Mouse (Mus musculus) bone marrow macrophage, adult 2 months (primary cell): ENCODE measurements around the gene Dhx40. TPM values are rescaled to one million over a fixed set of nuclear protein-coding genes. Genes with fewer than 3 reads are reported as not detected.
A peak's percentile ranks its signal among the peaks of the same experiment; 100 is the strongest.

Experiments
- H3K27ac ChIP-seq: 2 replicates; pipeline ENCODE4 v1.5.1; 2012; ENCODE audit warnings: low read depth, low read length; ENCODE audit not compliant: insufficient read depth
- H3K4me1 ChIP-seq: 2 replicates; pipeline ENCODE4 v1.6.1; 2012; ENCODE audit warnings: low read length; ENCODE audit not compliant: control insufficient read depth, insufficient read depth
- H3K4me3 ChIP-seq: 2 replicates; pipeline ENCODE4 v1.5.1; 2012; ENCODE audit warnings: mild to moderate bottlenecking, low read length, moderate library complexity; ENCODE audit not compliant: insufficient read depth
- CTCF ChIP-seq: IDR thresholded peaks from 2 replicates; pipeline ENCODE4 v1.5.1; 2012; ENCODE audit warnings: low read depth, mild to moderate bottlenecking, low read length, moderate library complexity
- POLR2A ChIP-seq: IDR thresholded peaks from 2 replicates; pipeline ENCODE4 v1.6.1; 2012; ENCODE audit warnings: mild to moderate bottlenecking, low read depth, low read length, borderline replicate concordance
- polyA plus RNA-seq: library from polyadenylated mRNA; stranded (reverse); fragments of >200 nt; gene quantifications from 2 replicates; pipeline ENCODE4 v1.2.4, GENCODE M21; 2012; ENCODE audit not compliant: missing spikeins, insufficient read depth, insufficient read length

The Dhx40 gene
- polyA plus RNA-seq, result 23.5 and 26.5 TPM in 2 replicates

DNA sequence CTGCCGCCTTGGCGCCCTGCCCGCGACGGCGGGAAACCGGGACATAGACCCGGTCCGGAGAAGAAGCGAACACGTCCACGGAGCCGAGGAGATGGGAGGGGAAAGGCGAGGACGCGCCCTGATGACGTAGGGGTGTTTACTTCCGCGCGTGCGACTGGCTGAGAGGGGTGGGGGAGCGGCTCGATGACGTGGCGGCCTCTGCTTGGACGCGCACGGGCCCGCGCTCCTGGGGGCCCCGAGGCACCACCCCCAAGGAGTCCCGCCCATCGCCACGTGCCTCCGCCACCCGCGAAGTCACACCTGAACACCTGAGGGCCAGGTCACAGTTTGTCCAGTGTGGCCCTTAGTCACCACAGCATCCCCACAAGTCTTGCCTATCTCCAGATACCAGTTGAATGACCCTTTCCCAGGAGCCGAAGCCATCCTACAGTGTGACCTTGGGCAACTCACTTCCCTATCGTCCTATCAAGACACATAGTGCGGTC, at the start of gene Dhx40:
TSS of gene Dhx40 (minus strand) at position 242 of the 485 bp plus-strand sequence.
- H3K27ac ChIP-seq, result peak within 1 kb of the TSS; percentile 11; the same call in 1 of the 2 replicates
- peak within 1 kb of the TSS; percentile 85 for H3K4me3 ChIP-seq
- TF ChIP-seq CTCF, result no peak
- no peak for TF ChIP-seq POLR2A
- peaks cover 3% of the 10 kb centered on the region; the same call in 1 of the 2 replicates for H3K4me1 ChIP-seq

DNA sequence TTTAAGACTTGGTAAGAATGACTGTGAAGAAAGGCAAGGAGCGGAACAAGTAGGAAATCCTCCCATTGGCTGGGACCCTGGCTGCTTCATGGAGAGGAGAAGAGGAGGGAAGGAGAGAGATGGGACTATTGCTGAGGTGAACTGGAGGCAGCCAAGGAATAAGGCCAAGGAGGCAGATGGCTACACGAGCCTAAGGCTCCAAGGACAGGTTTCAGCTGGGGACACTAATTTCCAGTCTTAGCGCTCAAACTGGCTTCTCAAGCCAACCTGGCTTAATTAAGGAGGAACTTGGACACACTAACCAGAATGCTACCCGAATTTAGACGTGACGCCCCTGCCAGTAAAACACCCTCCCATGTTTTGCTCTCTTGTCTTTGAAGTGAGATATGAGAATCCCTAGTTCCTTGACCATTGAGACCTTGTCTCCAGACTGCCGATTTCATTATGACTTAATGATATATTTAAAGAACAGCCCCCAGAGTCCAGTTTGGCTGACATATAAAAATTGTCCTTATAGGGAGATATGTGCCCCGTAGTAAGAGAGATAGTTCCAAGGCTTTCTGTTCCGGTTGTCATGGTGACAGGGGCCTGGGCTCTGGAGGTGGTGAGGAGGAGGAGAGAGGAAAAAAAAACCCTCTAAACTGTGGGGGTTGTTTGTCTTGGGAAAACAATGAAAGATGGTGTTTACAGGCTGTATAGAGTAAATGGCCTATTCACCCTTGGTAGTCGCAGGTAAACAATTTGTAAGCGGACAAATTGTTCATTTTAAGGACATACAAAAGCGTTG, 48.3 kb upstream of the Dhx40 start:
- H3K4me3 ChIP-seq, result no peak overlapping the region
- TF ChIP-seq POLR2A, result no peak
- TF ChIP-seq CTCF, result no peak
- peaks cover 11% of the 10 kb centered on the region for H3K4me1 ChIP-seq
- no peak overlapping the region for H3K27ac ChIP-seq

DNA sequence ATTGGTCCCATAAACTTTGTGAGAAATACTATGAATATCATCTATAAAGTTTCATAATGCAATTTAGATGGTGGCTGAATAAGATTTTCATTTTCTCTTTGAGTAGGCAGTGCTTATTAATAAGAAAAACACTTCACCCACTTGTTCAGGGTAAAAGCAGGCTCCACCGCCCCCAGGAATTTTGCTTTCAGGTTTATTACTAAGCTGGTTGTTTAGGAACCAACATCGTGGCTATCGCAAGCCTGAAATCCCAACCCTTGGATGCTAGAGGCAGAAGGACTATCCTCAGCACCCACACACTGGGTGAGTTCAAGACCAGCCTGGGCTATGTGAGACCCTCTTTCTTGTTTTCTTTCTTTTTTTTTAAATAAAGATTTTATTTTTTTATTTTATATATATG, 45.5 kb upstream of the Dhx40 start:
- TF ChIP-seq POLR2A, result no peak
- TF ChIP-seq CTCF, result no peak
- Histone ChIP-seq H3K4me3 (no peak overlapping the region), H3K27ac (no peak overlapping the region), H3K4me1 (peaks cover 13% of the 10 kb centered on the region)

- H3K4me3 ChIP-seq, result no peak overlapping the region
- TF ChIP-seq POLR2A (no peak), CTCF (no peak)
- peaks cover 13% of the 10 kb centered on the region for H3K4me1 ChIP-seq
- H3K27ac ChIP-seq, result no peak overlapping the region
Measured at GRCm38 (mm10) chr11:86852534-86853054, 45.0 kb upstream of the Dhx40 start.

DNA sequence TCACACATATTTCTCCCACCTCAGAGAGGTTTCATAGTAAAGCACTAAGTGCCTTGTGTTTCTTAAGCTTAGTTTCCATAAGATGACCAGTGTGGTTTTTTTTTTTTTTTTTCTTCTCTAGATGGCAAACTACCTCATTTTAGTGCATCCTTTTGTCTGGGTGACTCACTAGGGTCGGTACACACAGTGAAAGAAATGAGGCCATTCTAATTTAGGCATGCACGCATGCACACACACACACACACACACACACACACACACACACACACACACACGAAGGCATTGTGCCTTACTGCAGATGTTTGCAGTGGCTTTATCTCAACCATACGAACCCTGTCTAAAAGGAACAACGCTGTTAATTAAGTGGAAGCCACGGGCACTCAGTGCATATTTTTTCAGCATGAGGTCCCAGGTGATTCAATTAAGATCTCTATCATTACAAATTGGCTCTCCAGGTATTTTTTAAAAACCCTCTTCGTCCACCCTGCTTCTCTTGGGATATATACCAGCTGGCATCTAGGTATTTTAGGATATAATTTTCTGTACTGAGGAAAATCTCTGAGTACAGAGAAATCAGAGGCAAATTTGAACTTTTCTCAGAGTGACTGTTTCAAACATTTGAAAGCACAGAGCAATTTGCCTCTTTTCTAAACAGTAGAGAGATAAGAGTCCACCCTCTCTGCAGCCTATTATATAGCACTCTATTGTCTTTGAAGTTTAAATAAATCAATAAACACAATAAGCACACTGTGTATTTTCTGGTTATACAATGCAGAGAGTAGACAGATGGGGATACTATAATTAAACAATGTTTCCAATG, 44.4 kb upstream of the Dhx40 start:
- Histone ChIP-seq H3K27ac (no peak overlapping the region), H3K4me1 (peaks cover 13% of the 10 kb centered on the region), H3K4me3 (no peak overlapping the region)
- TF ChIP-seq CTCF, result no peak
- TF ChIP-seq POLR2A, result no peak

DNA sequence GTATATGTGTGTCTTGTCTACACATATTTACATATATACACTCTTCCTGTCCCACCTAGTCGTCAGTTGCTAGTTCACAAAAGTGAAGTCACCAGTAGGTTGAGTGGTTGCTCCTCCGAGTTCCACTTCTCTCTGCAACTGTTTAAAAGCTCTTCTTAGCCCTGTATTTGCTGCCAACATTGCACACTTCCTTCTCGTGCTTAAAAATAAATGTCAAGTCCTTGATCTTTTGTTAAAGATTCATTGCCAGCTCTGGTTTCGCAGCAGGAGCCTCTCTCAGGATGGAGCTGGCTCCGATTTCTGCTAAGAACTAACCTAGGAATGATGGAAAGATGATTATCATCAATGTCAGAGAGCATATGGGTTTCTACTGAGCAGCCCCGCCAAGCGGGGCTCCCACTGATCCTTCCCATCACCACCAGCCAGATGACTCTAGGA, 43.7 kb upstream of the Dhx40 start:
- Histone ChIP-seq H3K4me1 (peaks cover 13% of the 10 kb centered on the region), H3K27ac (peak overlapping the region; percentile 40; the same call in 1 of the 2 replicates), H3K4me3 (no peak overlapping the region; the same call in 1 of the 2 replicates)
- no peak for TF ChIP-seq POLR2A
- TF ChIP-seq CTCF, result no peak

DNA sequence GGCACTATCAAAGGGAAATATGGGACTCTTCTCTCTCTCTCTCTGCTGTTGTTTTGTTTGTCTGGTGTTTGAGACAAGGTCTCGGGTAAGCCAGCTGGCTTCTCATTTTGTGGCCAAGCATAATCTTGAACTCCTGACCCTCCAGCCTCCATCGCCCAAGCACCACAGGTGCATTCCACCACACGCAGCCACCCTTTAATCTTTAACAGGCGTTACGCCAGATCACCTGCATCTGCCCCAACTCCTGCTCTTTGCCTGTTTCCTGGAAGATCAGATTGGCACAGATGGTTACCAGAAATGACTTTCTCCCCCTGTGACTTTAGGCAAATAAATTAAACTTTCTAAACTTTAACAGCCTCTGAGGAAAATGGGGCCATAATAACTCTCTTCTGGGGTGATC, 36.3 kb upstream of the Dhx40 start:
- TF ChIP-seq CTCF (no peak), POLR2A (no peak)
- Histone ChIP-seq H3K4me1 (peaks cover 15% of the 10 kb centered on the region), H3K4me3 (no peak overlapping the region), H3K27ac (no peak overlapping the region)

DNA sequence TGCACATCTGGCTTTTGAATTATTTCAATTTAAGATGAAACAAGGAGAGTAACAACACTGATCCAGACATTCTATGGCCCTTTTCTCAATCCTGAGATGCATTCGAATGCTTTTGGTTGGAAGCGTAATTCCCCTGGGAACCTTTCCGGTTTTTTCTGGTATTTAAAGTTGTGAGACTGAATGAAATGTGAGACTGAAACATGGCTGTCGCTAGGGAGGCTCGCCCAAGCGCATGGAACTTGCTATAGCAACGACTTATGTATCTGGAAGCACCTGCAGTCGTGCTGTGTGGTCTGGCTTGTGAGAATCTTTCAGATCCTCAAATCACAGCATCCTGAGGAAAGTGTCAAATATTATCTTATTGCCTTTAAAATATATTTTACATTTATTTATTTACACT, 33.7 kb upstream of the Dhx40 start:
- H3K27ac ChIP-seq, result no peak overlapping the region
- TF ChIP-seq CTCF, result no peak
- no peak overlapping the region for H3K4me3 ChIP-seq
- H3K4me1 ChIP-seq, result peaks cover 15% of the 10 kb centered on the region

DNA sequence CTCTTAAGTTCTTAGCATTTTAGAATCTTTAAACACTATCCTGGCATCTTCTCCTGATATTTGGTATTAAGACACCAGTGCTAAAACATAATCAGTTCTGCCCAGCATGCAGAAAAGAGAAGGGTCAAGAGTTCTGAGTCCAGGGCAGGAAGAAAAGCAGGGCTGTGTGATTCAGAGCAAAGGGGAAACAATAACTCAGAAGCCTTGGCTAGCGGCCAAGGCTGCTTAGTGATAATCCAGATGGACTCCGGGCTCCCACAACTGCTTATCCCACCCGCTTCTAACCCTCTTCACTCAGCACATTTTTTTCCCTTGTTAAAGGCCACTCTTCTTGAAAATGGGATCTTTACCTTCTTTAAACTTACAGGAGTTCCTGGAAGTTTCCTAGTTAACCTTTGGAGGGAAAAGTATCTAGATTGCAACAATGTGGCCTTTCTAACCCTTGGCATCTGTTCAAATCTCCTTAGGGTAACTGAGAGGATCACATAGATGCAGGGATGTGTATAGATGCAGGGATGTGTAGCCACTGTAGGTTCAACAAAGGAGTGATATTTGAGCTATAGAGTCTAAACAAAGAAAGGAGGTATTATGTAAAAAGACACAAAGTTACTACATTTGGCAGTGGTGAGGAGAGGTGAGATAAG, 33.1 kb upstream of the Dhx40 start:
- H3K4me1 ChIP-seq, result peaks cover 19% of the 10 kb centered on the region
- TF ChIP-seq CTCF, result no peak
- no peak overlapping the region for H3K4me3 ChIP-seq
- no peak overlapping the region for H3K27ac ChIP-seq
